Mouse (Mus musculus) bone marrow, adult 2 months (tissue): Measurements from ENCODE around the gene Ndufa5. TPM values are rescaled to one million over a fixed set of nuclear protein-coding genes. Genes with fewer than 3 reads are reported as not detected.

Experiments
- H3K27ac ChIP-seq: fragments of 200-500 bp; 2 replicates; pipeline ENCODE4 v1.5.1; 2012; ENCODE audit warnings: low read depth, mild to moderate bottlenecking, control low read depth, inconsistent platforms, low read length; ENCODE audit not compliant: control insufficient read depth, poor library complexity, insufficient read depth
- H3K4me1 ChIP-seq: fragments of 200-500 bp; 2 replicates; pipeline ENCODE4 v1.6.1; 2011; ENCODE audit warnings: low read length; ENCODE audit not compliant: control insufficient read depth, insufficient read depth
- H3K4me3 ChIP-seq: fragments of 200-500 bp; replicated peaks from 2 replicates; pipeline ENCODE3; 2011; ENCODE audit warnings: mild to moderate bottlenecking, low read depth, low read length, control low read depth; ENCODE audit not compliant: control insufficient read depth
- CTCF ChIP-seq: fragments of 200-500 bp; IDR thresholded peaks from 2 replicates; pipeline ENCODE4 v1.5.1; 2011; ENCODE audit warnings: low read length, control low read depth; ENCODE audit not compliant: control insufficient read depth, insufficient read depth
- POLR2A ChIP-seq: fragments of 200-500 bp; IDR thresholded peaks from 2 replicates; pipeline ENCODE4 v1.6.1; 2011; ENCODE audit warnings: low read depth, mild to moderate bottlenecking, control low read depth, low read length, borderline replicate concordance; ENCODE audit not compliant: control insufficient read depth
- WGBS: fragments of 180-500 bp; shearing (Covaris S2); methylation state at CpG from one replicate; pipeline ENCODE4 v1.1.7; 2018; 5-methylcytosine and 5-hydroxymethylcytosine counted together
- polyA plus RNA-seq: library from polyadenylated mRNA; stranded (reverse); fragments of >200 nt; gene quantifications from 2 replicates; pipeline ENCODE4 v1.2.4, GENCODE M21; 2011; ENCODE audit warnings: low replicate concordance; ENCODE audit not compliant: missing spikeins, insufficient read depth, insufficient read length

Gene Ndufa5
- polyA plus RNA-seq, 1 experiment = 221 TPM

- H3K4me3 ChIP-seq = no peak overlapping the region
- H3K4me1 ChIP-seq = no peaks in the 10 kb centered on the region
- 71% methylated on average over 9 of the region's 9 CpGs for WGBS
- H3K27ac ChIP-seq = no peak overlapping the region
- TF ChIP-seq POLR2A (no peak), CTCF (no peak)
These were observed 36.3 kb upstream of the Ndufa5 start for GRCm38 (mm10) chr6:24564081-24564480.

GRCm38 (mm10) chr6:24555488-24555887 is 27.7 kb upstream of the Ndufa5 start:
- WGBS = 81% methylated on average over 2 of the region's 2 CpGs
- H3K27ac ChIP-seq = no peak overlapping the region

GRCm38 (mm10) chr6:24554427-24555086 is 26.7 kb upstream of the Ndufa5 start:
- Histone ChIP-seq H3K4me1 (no peaks in the 10 kb centered on the region), H3K4me3 (no peak overlapping the region), H3K27ac (no peak overlapping the region)
- TF ChIP-seq CTCF (no peak), POLR2A (no peak)
- WGBS = 70% methylated on average over 11 of the region's 11 CpGs

More at GRCm38 (mm10) chr6:24555488-24555887, 27.7 kb upstream of the Ndufa5 start:
- Histone ChIP-seq H3K4me3 (no peak overlapping the region), H3K4me1 (no peaks in the 10 kb centered on the region)
- no peak for TF ChIP-seq POLR2A
- no peak for TF ChIP-seq CTCF

GRCm38 (mm10) chr6:24552046-24552445 is 24.2 kb upstream of the Ndufa5 start:
- Histone ChIP-seq H3K4me1 (no peaks in the 10 kb centered on the region), H3K27ac (no peak overlapping the region), H3K4me3 (no peak overlapping the region)
- TF ChIP-seq POLR2A (no peak), CTCF (no peak)
- WGBS = 50% methylated on average over 7 of the region's 7 CpGs

- 28% methylated on average over 2 of the region's 2 CpGs for WGBS
- Histone ChIP-seq H3K27ac (no peak overlapping the region), H3K4me3 (no peak overlapping the region), H3K4me1 (no peaks in the 10 kb centered on the region)
- no peak for TF ChIP-seq POLR2A
- no peak for TF ChIP-seq CTCF
These were observed 22.0 kb upstream of the Ndufa5 start for GRCm38 (mm10) chr6:24549801-24550200.

GRCm38 (mm10) chr6:24546716-24547420 is 19.1 kb upstream of the Ndufa5 start:
- H3K4me3 ChIP-seq = no peak overlapping the region
- TF ChIP-seq POLR2A (no peak), CTCF (no peak)
- no peaks in the 10 kb centered on the region for H3K4me1 ChIP-seq
- H3K27ac ChIP-seq = no peak overlapping the region
- 47% methylated on average over 1 of the region's 1 CpGs for WGBS

GRCm38 (mm10) chr6:24543119-24543591 is 15.3 kb upstream of the Ndufa5 start:
- TF ChIP-seq POLR2A (no peak), CTCF (no peak)
- 74% methylated on average over 6 of the region's 6 CpGs for WGBS
- H3K4me3 ChIP-seq = no peak overlapping the region

GRCm38 (mm10) chr6:24542393-24542792 is 14.6 kb upstream of the Ndufa5 start:
- no peaks in the 10 kb centered on the region for H3K4me1 ChIP-seq
- TF ChIP-seq CTCF (no peak), POLR2A (no peak)
- H3K27ac ChIP-seq = no peak overlapping the region
- no peak overlapping the region for H3K4me3 ChIP-seq

More at GRCm38 (mm10) chr6:24543119-24543591, 15.3 kb upstream of the Ndufa5 start:
- Histone ChIP-seq H3K27ac (no peak overlapping the region), H3K4me1 (no peaks in the 10 kb centered on the region)
